Mouse (Mus musculus) CD4-positive, CD25-positive, alpha-beta regulatory T cell, adult 4 months (primary cell): ENCODE data around the gene Arhgef19. TPM values are rescaled to one million over a fixed set of nuclear protein-coding genes. Genes with fewer than 3 reads are reported as not detected.
A peak's percentile ranks its signal among the peaks of the same experiment; 100 is the strongest.

ENCODE experiments used
- ATAC-seq: one replicate; pipeline ENCODE4 v1.8.0; 2017
- polyA plus RNA-seq, 2 experiments: library from polyadenylated mRNA; unstranded; fragments of 100-300 nt; shearing (Covaris generic); gene quantifications; one replicate each; pipeline ENCODE4 v1.2.1; 2017

The Arhgef19 gene
- polyA plus RNA-seq, 2 experiments from 2014 or later, result not detected

- ATAC-seq, result peak; percentile 39
Observed at GRCm38 (mm10) chr4:141238492-141239387, 559 bp upstream of the Arhgef19 start.

DNA sequence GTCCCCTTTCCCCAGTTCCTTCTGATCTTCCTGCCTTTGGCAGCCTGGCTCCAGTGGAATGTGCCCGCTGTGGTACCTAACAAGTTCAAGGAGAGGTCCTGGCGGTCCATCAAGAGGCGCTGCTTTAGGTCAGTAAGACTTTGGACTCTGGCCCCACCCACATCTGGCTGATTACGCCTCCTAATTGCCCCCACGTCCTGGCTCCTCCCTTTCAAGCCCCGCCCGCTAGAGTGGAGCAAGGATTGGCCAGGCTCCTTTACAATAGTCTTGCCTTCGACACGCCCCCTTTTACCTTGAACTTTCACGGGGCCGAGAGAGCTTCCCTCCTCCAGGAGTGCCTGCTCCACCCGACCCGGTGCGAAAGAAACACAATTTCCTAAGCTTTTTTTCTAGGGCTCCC is 1.3 kb downstream of the Arhgef19 start:
- ATAC-seq, result no peak

- ATAC-seq, result no peak
Observed at GRCm38 (mm10) chr4:141241861-141242260, 2.6 kb downstream of the Arhgef19 start.

DNA sequence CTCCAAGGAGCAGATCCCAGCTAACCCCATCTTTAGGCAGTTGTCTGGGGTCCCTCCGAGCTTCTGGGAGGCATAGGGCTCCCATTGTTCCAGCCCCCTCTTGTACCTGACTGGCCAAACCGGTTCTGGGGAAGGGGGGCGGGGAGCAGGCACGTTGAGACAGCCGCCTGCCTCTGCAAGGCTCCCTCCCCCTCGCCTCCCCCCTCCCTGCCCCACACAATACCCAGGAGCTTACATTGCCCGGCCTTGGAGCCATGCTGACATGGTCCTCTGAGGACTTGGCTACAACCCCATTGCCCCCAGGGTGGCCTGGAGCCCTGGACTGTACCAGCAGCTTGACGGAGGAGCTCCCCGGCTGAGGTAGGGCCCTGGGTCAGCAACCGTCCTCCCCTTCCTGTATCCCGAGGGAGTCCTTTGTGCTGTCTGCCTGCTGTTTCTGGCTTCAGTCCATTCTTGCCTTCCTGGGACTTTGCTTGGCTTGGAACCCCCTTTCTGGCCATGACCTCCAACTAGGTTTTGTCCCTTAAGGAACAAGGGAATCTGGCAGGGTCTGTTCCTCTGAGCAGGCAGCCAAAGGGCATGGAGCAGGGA is 3.4 kb downstream of the Arhgef19 start:
- ATAC-seq, result no peak

DNA sequence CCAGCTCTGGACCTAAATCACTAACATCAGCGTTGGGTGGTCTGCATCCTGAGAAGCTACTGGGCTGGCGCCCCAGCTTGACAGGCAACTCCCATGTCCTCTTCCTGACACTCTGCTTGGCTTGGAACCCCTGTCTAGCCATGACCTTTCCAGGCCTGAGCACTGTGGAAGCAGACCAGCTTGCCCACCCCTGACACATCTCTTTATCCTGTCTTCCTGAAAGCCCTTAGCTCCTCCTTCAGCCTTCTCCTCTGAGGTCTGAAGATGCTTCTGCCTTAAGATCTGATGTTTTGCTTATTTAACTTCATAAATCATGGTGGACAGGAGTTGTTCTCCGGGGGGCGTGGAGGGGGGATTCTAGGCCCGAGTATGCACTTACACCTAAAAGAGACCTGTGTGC is 4.3 kb downstream of the Arhgef19 start:
- no peak for ATAC-seq

DNA sequence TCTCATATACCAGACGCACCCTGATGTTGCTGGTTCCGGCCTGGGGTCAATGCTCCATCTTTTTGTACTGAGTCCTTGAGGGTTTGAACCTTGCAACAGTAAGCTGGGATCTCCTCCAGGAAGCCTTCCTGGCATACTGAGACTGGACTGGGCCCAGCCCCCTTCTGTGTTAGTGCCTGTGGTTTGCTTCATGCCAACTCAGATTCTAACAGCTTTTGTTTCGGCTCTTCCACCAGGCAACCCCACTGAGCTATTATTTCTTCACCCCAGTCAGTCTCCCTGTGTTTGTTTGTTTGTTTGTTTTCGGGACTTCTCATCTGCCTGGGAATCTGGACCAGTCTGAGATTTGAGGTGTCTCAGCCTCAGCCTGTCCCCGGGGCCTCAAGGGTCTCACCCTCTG is 5.1 kb downstream of the Arhgef19 start:
- ATAC-seq, result no peak

DNA sequence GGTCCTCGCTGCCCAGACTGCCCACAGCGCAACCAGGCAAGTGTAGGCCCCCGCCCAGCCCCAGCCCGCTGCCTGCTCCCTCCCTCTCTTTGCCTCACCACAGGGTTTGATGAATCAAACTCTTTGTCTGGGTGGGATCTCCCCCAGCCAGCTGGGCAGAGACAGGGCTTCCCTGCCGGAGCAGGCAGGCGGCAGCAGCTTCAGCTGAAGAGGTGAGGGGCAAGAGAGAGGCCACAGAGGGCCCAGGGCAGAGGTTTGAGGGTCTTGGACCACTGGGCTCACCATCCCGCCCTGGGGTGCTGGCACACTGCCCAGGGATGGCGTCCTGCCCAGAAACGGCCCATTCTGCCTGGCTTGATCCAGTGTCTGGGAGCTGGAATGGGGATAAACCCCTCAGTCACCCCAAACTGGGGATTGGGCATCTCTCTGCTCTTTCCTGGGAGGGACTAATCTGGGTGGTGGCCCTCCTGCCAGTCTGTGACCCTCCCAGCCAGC is 5.7 kb downstream of the Arhgef19 start:
- no peak for ATAC-seq

- ATAC-seq, result no peak
Observed at GRCm38 (mm10) chr4:141246089-141246997, 7.0 kb downstream of the Arhgef19 start.

DNA sequence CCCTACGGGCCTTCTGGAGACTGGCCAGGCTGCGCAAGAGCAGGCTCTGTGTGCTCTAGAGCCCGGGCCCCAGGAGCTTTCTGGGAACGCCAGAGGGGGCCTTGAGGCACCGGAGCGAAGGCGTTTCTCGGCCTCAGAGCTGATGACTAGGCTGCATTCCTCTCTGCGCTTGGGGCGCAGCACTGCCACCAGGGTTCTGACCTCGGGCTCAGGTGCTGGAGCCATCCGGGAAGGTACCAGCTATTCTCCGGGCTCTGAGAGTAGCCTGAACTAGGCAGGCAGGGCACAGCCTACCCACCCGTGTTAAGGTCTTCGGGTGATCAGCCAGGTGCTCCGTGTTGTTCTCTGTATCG is 7.7 kb downstream of the Arhgef19 start:
- ATAC-seq, result no peak

GRCm38 (mm10) chr4:141247776-141248613 is 8.7 kb downstream of the Arhgef19 start:
- no peak for ATAC-seq

- ATAC-seq, result no peak
Observed at GRCm38 (mm10) chr4:141248614-141248978, 9.3 kb downstream of the Arhgef19 start.

GRCm38 (mm10) chr4:141249383-141249782 is 10.1 kb downstream of the Arhgef19 start:
- ATAC-seq, result no peak

- ATAC-seq, result no peak
Observed at GRCm38 (mm10) chr4:141251071-141251470, 11.8 kb downstream of the Arhgef19 start.

GRCm38 (mm10) chr4:141252641-141253040 is 13.3 kb downstream of the Arhgef19 start:
- no peak for ATAC-seq

DNA sequence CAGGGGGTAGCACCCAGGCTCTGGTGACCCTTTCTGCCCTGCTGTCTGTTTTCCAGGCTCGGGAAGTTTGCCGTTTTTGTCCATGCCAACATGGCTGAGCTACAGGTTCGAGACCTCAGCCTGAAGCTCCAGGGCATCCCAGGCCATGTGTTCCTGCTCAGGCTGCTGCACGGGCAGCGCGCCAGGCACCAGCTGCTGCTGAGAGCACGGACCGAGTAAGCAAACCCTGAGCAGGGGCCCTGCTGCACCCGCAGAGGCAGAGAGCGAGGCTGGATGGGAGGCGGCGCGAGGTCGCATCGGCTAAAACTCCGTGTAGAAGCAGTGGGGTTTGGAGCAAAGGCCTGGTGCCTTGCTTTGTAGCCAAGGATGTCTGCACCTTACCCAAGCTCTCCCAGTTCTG is 14.9 kb downstream of the Arhgef19 start:
- ATAC-seq, result no peak

- ATAC-seq, result no peak
Observed at GRCm38 (mm10) chr4:141257440-141257839, 18.1 kb downstream of the Arhgef19 start.

DNA sequence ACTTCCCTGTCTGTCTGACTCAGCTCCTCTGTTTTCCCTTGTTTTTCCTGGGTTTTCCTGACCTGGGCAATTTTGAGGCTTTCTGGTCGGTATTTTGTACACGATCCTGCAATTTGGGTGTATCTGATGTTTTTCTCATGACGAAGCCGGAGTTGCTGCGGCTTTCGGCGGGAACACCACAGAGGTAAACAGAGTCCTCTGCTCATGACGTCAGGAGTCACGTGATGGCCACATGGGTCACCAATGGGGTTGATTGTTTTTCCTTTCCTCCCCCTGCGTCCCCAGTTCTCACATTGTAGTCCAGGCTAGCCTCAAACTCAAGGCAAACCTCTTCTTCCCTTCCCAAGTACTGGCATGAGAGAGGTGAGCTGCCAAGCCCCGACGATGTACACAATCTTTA is 20.1 kb downstream of the Arhgef19 start:
- no peak for ATAC-seq

DNA sequence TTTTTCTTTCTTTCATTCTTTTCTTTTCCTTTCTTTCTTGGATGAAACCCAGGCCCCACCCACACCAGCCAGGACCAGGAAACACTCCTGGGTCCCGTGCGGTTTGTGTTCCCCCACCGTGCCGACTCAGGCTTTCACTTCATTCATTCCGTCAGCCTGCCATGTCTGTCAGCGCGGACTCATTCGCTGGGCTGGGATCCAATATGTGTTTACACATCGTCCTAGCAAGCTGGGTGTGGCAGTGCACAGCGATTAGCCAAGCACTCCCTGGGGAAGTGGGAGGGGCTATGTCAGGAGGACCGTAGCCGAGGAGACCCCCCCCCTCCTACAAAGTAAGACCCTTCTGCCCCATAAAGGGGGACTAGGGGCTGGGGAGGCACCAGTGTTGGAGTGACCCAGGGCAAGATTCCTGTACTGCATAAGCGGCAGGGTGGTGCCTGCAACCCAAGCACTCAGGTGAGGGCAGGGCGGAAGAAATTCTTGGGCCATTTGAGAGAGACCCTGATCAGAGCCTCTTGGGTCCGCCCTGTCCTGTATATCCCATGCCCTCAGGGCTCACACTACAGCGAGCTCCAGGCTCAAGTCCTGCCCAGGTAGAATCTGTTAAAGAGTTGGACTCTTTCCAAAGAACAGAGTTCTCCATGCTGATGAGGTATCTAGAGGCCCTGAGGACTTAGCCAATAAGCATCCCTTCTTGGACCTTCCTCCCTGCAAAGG is 20.9 kb downstream of the Arhgef19 start:
- ATAC-seq, result no peak

DNA sequence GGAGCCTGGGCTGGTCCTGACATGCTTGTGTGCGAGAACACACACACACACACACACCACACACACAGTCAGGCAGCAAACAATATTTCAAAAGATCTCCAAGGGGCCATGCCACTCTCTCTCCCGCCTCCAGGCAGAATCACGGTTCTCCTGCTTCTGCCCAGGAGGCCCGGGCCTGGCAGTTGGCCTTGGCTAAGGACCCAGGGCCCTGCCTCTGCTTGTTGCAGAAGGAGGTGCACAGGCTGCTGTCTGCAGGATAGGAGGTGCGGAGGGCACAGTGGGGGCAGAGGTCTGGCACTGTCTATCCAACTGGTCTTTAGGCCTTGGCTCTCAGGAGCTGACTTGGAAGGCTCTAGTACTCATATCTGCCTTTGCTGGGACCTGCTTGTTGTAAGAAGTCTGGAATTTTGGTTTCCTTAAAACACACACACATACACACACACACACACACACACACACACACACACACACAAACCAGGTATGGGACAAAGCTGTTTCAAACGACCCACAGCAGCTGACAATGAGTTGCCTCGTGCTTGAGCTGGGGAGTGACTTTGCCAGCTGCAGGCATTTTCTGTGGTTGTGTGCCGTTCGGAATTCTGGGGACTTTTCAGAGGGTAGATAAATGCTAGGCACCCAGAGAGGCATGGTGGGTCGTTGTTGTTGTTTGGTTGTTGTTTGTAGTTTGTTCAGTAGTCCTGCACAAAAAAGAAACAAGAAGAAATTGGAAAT is 23.8 kb downstream of the Arhgef19 start:
- ATAC-seq, result no peak

DNA sequence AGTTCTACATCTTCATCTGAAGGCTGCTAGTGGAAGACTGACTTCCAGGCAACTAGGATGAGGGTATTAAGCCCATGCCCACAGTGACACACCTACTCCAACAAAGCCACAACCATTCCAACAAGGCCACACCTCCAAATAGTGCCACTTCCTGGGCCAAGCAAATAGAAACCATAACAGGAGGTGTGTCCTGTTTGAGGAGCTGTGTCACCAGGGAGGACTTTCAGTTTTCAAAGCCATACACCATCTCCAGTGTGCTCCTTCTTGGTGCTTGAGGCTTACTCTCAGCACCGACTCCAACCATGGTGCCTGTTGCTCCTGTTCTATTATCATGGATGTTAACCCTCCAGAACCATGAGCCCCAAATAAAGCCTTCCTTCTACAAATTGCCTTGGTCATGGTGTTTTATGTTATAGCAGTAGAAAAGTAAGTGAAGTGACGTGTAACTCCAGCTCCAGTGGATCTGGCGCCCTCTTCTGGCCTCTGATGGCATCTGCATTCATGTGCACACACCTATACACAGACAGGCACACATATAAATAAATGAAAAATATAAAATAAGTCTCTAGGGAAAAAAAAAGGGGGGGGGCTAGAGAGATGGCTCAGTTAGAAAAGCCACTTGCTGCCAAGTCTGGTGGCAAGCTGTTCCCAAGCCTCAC is 26.8 kb downstream of the Arhgef19 start:
- no peak for ATAC-seq
